Mouse (Mus musculus): Measurements from ENCODE around the gene Ap1ar.
A peak's percentile ranks its signal among the peaks of the same experiment; 100 is the strongest.
"Not testable (repeated sequence)": the region's sequence is repeated elsewhere in the genome, so short reads cannot be mapped to it uniquely, and the experiment has no call there.

Gene Ap1ar

DNA sequence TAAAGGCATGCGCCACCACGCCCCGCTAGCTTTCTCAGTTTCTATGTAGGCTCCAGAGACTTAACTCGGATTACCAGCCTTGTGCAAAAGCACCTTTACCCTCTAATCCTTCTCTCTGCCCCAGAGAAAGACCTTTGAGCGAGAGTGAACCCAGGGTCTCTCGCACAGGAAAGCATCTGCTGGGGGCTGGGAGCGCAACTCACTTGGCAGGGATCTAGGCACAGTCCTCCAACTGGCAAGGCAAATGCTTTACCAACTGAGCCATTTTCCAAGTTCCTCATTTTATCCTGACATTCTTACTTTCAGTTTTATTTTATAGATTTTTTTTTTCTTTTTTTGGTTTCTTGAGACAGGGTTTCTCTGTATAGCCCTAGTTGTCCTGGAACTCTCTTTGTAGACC is 44.3 kb downstream of the Ap1ar start:
- DNase-seq: no peak

DNA sequence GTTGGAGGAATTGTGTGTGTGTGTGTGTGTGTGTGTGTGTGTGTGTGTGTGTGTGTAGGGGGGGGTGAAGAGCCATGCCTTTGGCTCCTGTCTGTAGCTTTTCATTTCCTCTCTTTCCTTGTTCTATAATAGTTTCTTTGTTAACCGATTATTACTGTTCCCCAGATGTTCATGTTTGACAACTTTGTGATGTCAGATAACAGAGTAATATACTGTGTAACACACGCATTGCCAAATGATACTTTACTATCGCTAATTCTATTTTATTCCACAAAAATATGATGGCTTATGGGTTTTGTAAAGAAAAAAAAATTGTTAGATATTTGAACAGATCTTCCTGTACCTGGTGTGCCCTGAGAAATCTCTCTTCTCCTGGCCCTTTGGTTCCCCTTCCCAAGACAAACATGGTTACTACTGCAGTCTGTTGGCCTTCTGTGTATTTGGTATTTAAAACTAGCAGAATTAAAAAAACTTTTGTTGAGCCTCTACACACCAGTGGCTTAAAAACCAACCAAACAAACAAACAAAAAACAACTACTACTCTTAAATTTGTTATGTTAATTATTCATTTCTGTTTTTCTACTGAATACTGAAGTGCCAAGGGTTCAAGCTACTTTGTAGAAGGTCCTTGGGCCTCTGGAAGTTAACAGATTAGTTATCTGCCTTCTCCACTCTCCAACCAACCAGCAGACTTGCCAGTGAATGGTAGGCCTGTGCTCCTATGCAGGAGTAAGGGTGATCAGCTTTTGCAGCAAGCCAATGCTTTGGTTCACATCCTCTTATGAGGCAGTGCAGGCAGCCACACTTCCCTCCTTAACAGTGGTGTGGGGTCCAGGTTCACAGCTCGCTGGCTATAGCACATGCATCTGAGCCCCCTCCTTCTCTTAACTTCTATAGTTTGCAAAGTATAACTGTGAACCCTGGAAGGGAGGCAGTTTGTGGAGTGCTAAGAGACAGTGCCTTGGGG is 45.4 kb downstream of the Ap1ar start:
- DNase-seq: no peak

DNA sequence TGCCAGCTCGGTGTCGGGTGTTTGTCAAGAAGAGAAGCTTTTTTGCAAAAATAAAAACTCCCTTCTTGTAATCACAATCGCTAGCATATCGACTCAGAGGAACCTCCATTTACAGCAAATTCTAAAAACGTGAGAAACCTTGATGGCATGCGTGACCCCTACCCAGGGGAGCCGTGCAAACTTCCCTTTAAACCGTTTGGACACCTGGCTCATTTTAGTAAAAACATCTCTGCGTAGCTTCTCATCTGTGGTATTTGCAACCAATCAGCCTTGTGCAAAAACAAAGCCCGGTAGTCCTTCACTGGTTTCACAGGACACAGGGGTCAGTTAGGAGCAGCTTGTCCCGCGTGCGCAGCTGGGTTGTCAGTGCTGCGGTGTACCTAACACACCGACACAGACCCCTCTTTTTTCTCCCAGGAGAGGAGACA is 46.3 kb downstream of the Ap1ar start:
- no peak for DNase-seq

DNA sequence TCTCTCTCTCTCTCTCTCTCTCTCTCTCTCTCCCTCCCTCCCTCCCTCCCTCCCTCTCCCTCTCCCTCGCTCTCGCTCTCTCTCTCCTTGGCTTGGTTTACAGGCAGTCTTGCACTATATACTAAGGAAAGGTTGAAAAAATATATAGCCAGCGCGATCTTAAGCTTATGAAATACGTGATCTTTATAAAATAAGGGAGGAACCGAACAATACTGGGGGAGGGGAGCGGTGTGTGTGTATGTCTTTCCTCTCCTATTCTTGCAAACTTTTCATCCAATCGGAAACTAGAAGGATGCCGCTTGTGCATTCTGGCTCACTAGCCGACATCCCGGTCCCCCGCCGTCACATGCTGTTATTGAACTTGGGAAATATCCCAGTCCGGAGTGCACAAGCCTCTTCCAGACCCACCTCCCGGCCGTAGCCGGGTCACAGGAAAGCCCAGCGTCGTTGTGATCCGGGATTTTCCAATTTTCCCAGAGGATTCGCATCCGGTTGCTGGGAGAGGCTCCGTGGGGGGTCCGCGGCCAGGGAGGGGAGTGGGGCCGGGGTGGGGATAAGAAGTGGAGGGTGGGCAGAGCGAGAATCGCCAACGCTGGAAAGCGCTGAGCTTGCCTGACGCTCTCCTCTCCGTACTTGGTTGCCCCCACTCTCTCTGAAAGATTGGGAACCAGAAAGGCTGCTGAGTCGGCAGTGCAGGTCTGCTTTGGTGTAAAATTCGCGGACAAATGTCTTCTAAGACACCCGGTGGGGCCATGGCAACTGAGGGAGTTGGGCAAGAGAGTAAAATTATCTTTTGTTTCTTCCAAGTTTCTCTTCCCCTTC is 46.9 kb downstream of the Ap1ar start:
- peak; percentile 55 for DNase-seq

DNA sequence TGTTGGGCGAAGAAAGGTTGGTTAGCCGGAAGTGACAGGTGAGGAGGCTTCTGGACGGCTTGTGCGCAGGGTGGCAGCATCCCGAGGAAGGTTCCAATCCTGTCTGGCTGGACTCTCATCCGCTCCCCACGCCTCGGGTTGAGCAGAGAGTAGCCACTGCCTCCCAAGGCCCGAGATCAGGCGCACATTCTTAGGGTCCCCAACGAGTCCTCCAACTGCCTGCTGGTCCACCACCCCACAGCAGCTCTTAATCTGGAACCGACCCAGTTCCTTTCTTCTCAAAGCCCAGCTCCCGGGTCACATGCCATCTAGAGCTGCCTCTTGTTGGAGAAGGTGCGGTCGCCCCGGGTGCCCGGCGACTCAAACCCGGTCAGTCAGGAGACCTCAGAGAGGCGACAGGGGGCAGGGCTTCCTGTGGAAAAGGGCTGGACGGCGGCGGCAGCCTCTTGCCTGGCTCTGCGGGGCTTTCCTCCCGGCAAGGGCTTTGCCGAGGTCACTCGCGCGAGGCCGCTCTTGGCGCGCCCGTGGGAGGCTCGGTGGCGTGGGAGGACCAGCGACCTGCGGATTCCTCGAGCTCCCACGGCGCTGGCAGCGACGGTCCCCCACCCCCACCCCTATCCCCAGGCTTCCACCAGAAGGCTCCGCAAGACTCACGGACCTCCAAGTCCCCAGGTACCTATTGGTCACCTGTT is 47.7 kb downstream of the Ap1ar start, which contains the start of gene Tifa:
TSS of gene Tifa (plus strand) at position 306 of the 692 bp plus-strand sequence.
- peak; percentile 79 for DNase-seq

DNA sequence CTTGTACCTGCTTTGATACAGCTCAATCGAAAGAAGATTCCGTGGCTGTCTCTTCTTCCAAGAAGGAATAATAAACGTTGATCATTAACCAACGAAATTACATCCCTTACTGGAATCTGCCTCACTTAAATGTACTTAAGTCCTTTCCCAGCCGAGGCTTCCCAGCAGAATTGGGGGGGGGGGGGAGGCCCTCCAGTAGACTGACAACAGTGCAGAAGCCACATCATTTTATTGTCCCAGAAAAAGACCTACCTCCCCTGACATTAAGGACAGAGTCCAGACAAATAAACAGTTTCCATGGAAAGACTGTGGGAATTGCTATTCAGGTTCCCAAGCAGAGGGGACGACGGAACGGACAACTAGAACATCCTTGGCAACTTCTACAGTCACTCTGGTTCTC is 48.4 kb downstream of the Ap1ar start:
- no peak for DNase-seq

DNA sequence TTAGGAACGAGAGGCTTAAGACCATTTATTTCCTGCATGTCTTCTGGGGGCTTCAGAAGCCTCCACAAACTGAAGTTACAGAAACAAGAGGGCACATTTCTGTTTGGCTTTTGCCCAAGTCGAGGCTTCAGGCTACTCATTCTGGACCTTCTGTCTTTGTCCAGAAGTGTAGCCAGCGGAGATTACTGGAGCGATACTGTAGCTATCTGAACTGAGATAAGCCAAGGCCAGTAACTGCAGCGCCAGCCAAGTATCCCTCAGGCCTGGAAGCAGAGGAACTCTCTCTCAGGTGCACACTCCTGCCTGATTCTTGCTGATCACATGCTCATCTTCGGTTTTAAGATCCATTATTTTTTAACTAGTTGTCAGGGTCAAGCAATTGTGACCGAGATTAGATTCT is 49.3 kb downstream of the Ap1ar start:
- no peak for DNase-seq

DNA sequence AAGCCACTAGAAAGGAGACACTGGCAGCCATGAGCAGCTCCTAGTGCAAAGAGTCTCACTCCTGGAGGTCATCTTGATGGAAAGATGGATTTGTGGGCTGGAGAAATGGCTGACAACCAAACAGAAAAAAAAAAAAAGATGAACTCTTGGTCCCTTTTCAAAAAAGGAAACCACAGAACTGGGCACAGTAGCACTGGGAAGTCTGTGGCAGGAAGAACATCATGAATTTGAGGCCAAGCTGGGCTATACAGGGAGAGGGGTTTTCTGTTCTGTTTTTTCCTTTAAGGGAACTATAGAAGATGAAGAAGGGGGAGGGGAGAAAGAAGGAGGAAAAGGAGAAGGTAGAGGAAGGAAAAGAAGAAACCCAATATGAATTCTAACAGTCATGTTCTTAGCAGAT is 50.3 kb downstream of the Ap1ar start:
- DNase-seq: no peak

DNA sequence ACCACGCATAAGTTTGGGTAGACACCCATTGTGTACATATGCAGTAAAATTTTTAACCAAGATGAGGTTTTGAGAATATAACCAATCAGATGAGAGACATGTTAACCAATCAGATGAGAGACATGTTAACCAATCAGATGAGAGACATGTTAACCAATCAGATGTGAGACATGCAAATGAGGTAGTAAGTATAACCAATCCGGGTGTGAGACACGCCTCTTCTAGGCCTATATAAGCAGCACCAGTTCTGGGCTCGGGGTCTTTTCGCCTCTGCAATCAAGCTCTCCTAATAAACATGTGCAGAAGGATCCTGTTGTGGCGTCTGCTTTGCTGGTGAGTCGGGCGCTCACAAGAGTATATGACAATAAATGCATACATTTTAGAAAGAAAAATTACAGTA is 53.6 kb downstream of the Ap1ar start:
- DNase-seq: not testable (repeated sequence)

DNA sequence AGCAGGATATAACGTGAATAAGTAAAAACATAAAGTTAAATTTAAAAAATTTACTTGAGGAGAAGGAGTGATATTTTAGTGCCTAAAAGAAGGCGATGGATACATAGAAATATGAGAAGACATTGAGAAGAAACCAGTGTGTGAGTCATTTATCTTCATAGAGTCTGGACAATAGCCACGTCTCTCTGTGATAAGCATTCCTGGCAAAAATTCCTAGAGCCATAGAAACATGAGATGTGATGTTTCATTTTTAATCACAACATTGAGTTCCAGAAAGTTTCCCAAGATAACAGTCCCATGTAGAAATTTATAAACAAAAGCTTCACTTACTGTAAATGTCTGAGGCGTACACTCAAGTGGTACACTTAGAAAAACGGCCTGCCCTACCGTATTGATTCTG is 54.4 kb downstream of the Ap1ar start:
- DNase-seq: no peak

DNA sequence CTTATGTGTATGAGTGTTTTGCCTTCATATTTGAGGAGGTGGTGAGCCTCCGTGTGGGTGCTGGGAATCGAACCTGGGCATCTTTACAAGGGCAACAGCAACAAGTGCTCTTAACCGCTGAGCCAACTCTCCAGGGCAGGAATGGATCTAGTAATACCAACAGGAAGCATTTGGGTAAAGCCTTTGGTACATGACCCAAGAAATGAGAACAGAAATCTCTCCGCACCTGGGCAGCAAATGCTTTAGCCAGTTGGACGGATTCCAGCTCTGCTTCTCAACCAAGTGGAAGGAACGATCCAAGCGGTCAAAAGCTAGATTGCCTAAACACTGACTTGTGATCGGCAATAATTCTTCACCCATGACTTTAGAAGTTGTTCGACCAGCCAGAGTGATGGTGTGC is 56.4 kb downstream of the Ap1ar start:
- DNase-seq: peak; percentile 61

DNA sequence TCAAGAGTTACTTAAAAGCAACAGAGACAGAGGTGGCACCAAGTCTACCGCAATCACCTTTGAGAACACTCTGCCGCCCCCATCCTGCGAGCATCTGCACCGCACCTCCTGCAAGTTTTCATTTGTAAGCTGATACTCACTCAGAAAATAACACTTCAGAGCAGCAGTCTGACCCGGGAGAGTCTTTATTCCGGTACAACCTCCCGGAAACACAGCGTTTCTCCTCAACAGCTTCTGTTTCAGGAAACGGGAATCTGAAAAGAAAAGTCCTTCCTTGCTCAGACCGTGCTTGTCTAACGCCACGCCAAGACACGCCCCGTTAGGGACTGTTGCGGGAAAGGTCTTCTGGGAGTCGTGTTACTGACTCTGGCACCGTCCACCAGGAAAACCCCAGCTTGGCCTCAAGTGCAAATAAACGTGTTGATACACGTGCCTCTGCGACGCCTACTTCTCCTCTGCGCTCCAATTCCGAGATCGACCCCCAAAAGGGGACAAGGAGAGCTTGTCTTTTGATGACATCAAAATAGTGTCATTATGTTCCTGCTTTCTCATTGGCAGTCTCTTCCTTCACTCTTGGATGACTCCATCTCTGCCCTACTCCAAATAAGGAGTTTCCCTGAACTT is 57.2 kb downstream of the Ap1ar start, which contains the start of gene Alpk1:
TSS of gene Alpk1 (minus strand) at position 507 of the 624 bp plus-strand sequence.
- DNase-seq: peak; percentile 92

DNA sequence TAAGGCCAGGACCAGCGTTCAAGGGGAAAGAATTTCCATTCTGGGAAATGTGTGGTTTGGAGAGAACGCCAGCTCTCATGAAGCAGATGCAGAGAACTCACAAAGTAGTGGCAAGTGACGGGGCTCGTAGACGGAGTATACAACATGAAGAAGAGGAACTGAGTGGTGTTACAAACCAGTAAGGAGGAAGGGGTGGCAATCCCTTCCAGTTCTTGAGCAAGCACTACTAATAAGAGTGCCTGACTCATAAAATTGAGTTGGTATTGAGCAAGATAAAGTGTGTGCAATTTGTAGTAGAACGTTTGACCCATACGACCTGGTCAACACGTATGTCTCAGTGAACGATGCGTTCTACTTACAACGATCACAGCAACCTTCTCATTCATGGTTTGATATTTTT is 68.2 kb downstream of the Ap1ar start:
- DNase-seq: peak; percentile 71

DNA sequence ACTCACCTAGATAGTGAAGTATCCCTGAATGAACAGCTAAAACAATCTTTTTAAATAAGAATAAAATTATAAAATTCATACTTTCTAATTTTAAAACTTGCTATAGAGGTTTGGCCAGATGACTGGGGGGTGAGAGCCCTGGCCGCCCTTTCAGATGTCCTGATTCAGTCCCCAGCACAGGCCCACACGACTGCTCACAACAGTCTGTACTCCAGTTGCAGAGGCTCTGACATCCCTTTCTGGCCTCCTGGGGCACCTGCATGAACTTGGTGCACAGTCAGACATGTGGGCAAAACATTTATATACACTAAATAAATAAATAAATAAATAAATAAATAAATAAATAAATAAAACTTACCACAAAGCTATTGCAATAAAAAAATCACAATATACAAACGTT is 71.4 kb downstream of the Ap1ar start:
- no peak for DNase-seq

DNA sequence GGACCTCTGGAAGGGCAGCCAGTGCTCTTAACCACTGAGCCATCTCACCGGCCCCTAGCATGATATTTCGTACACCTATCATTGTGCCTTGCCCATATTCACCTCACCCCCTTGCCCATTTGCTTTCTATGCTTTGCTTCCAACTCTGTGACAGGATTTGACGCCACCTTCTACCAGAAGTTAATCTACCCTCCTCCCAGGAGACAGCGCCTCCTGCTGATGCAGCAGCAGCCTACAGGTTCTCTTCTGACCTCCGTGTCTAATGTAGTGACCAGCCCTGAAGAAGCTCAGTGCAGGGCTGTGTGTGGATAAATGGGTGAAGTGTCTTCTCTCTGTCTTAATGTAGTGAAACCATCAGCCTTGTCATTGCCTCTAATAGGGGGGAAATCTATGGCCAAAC is 72.8 kb downstream of the Ap1ar start:
- DNase-seq: no peak

DNA sequence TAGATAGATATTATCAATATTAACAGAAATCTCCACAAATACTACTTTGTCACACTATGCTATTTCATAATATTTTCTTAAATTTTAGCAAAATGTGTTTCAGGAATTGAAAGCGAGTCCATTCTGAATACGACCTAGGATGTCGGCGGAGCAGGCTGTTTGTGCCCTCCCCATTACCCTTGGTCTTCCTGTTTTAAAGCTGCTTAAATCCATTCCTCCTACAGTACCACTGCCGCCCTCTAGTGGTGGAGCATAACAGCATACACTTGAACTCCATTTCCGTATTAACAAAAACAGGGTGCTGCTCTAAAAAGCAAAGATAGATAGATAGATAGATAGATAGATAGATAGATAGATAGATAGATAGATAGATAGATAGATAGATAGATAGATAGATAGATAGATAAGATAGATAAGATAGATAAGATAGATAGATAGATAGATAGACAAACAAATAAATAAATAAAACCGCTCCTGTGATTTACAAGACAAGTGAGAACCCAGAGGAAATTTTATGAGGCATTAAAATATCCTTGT is 74.2 kb downstream of the Ap1ar start:
- peak; percentile 89 for DNase-seq

DNA sequence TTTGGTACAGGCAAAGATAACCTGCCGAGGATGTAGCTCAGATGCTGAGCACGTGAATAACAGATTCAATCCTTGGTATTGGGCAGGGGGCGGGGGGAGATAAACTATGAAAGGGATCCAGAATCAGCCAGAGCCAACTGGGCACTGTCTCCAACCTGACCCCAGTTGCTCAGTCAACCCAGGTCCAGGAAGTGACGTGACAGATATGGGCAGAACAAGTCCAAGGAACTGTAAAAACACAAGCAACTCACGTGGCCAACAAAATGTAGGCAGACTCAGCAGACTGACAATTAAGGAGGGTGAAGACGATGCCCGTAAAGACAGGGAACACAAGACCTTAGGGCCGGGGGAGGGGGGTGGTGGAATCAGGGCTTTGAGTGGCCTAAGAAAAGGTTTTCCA is 74.9 kb downstream of the Ap1ar start:
- no peak for DNase-seq

DNA sequence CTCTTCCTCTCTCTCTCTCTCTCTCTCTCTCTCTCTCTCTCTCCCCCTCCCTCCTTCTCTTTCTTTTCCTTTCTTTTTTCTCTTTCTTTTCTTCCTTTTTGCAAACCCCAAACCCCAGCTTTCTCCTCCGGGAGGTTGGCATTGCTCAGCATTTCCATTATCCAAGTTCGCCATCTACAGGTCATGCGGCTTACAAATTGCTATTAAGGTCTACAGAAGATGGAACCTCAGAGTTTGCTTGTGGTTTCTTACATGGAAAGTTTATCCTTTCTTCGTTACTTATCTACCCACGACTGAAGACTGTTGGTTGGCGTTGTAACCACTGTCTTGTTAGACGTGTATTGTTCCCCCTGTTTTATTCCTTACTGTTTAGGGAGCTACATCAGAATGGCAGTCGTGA is 78.1 kb downstream of the Ap1ar start:
- peak; percentile 59 for DNase-seq

DNA sequence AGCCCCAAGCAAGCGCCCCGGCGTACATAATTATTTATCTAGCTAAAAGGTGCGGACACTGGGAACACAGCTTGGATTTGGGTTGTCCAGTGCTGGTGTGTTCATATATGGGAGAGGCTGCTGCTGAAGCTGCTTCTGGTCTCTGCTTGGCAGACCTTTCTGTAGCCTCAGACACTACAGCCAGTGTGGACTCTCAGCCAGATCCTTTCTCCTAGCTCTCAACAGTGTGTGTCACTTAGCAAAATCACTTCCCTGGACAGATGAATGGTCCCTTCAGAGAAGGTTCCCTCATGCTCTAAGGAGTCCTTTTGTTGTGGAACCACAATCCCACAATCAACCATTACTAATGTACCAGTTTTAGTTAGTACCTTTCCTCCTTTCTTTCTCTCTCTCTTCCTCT is 78.5 kb downstream of the Ap1ar start:
- DNase-seq: no peak

DNA sequence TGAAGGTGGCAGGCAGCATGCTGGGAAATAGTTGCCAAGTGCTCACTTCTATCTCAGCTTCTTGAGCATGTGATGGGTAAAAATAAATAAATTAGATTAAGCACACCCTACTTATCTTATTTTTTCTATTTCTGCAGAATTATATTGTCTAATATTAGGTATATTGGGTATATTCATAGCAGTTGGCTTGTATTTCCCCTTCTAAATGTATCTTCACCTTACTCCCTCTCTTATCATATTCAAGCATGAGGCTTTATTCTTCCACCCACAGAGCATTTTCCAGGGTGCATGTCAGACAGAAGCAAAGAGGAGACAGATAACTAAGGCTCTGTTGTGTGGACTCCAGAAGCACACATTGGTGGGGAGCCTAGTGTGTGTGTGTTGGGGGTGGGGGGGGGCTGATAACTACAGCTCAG is 79.4 kb downstream of the Ap1ar start:
- no peak for DNase-seq

Measured in lung, postnatal 36 days (tissue).